Mouse (Mus musculus): ENCODE results near the gene Adra2b. TPM values are rescaled to one million over a fixed set of nuclear protein-coding genes. Genes with fewer than 3 reads are reported as not detected.
A peak's percentile ranks its signal among the peaks of the same experiment; 100 is the strongest.

Adra2b gene
- polyA plus RNA-seq, 1 experiment from 2014 or later, result 0.45 TPM

DNA sequence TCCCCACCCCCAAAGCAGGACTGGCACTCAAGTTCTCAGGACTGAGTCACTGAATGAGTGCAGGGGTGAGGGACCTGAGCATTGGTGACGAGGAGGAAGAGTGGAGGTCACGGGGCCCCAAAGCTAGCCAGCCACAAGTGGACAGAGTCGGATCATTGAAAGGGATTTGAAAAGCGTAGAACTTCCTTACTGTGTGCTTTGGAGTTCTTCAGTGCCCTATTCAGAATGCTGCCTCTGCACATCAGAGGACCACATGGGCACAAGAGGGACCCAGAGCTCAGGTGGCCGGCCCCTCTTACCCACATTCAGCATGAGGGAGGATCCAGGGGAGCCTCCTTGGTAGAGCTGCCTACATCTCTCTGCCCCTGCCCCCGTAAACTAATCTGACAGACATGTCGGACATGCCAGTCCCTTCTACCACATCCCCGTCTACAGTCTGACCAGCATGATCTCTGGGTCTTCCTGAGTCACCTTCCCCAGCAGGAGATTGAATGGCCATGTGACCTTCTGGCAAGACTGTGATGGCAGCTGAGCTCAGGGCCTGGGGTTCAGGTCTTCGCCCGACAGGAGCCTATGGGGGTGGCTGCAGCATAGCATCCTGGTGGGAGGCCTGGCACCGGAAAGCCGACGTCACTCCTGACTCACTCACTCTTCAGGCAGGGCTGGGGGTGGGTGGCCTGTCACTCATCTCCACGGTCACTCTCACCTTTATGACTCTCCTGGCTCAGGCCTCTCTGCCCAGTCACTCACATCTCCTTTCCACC is 30.0 kb upstream of the Adra2b start:
- ATAC-seq (ENCODE audit: low FRiP score, low read depth), result no peak

DNA sequence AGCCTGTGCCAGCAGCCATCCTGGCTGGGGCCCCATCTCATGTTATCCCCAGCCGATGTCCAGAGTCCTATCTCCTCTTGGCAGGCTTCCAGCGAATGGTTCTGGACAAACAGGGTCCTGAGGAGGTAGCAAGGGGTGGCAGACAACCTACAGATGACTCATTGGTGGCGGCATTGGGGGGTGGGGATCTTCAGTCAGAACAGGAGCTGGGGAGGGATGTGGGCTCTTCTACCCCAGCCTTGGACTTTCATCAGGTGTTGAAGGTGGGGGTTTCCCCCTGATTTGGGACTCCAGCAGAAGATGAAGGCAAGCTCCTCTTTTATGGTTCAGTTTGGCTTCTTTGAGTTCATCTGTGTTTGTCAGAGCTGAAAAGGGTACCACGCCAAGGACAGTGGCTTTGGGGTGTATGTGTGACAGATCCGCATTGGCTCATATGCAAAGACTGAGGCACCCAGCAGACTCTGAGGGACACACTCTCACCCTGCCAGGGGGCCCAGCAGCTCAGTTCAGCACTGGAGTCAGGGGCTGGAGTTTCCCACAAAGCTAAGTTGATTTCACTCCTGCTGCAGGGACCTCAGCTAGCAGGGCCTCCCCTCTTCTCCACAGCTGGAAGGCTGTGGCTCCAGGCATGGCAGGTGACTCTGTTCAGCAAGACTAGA is 28.9 kb upstream of the Adra2b start:
- H3K4me3 ChIP-seq, result no peak overlapping the region
- H3K4me2 ChIP-seq (replicated peaks), result no peak overlapping the region
- no peaks in the 10 kb centered on the region for H3K9me3 ChIP-seq
- H3K4me1 ChIP-seq, result peaks cover 10% of the 10 kb centered on the region
- 76% methylated on average over 5 of the region's 5 CpGs for WGBS
- H3K9ac ChIP-seq, result no peak overlapping the region
- H3K36me3 ChIP-seq, result no peaks in the 10 kb centered on the region
- ATAC-seq (ENCODE audit: low FRiP score, low read depth), result no peak
- H3K27me3 ChIP-seq, result peaks cover 38% of the 10 kb centered on the region
- H3K27ac ChIP-seq, result no peak overlapping the region

More for the DNA sequence above, 30.0 kb upstream of the Adra2b start:
- H3K4me2 ChIP-seq (replicated peaks), result no peak overlapping the region
- peaks cover 38% of the 10 kb centered on the region for H3K27me3 ChIP-seq
- H3K9ac ChIP-seq, result no peak overlapping the region
- no peak overlapping the region for H3K27ac ChIP-seq
- peaks cover 10% of the 10 kb centered on the region for H3K4me1 ChIP-seq
- no peaks in the 10 kb centered on the region for H3K36me3 ChIP-seq
- H3K9me3 ChIP-seq, result no peaks in the 10 kb centered on the region
- H3K4me3 ChIP-seq, result no peak overlapping the region
- WGBS, result 84% methylated on average over 14 of the region's 14 CpGs

DNA sequence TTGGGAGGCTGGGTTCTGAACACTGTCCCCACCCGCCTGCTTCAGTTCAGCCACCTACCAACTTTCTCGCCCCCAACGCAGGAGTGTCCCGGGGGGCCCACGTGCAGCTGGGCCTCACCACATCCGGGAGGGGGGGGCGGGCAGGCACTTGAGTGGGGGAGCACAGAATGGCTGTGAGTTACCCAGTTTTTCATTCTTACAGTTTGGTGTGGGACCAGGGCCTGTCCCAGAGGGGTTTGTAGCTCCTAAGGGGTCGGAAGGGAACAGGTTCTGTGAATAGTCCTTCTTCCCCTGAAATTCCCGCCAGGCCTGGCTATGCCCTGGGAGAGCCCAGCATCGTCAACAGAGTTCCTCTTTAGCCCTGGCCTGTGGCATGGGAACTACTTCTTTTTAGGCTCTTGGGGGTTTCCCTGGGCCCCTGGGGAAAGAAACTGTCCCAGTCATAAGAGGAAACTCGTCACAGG is 27.9 kb upstream of the Adra2b start:
- Histone ChIP-seq H3K27ac (no peak overlapping the region), H3K9ac (no peak overlapping the region), H3K4me1 (peaks cover 10% of the 10 kb centered on the region), H3K36me3 (no peaks in the 10 kb centered on the region), H3K4me3 (no peak overlapping the region), H3K4me2 (replicated peaks) (peak overlapping the region; percentile 95), H3K9me3 (no peaks in the 10 kb centered on the region), H3K27me3 (peaks cover 38% of the 10 kb centered on the region)
- 43% methylated on average over 11 of the region's 11 CpGs for WGBS
- ATAC-seq (ENCODE audit: low FRiP score, low read depth), result no peak

DNA sequence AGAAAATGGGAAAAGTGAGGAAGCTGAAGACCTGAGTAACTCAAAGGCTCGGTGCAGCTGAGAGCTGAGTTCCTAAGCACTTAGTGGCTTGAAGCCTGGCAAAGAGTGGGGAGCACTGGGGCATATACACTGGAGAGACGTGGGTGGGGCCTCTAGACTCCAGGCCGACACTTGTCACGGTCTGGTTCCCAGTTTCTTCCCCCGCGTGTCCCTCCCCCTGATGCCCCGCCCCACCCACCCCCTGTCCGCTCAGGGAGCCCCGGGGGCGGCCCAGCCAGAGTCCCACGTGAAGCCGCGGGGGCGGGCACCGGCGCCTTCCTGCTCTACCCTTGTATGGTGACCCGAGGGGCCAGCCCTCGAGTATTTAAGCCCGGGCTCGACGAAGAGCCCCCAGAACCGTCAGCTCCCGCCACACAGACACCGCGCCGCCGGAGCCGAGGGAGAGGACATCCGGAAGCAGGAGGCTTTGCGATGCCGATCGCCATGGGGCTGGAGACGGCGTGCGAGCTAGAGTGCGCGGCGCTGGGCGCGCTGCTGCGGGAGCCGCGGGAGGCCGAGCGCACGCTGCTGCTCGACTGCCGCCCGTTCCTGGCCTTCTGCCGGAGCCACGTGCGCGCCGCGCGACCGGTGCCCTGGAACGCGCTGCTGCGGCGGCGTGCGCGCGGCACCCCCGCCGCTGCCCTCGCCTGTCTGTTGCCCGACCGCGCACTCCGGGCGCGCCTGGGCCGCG is 27.1 kb upstream of the Adra2b start, which contains the start of gene Dusp2:
TSS of gene Dusp2 (plus strand) at position 393 of the 730 bp plus-strand sequence.
- WGBS, result 0% methylated on average over 50 of the region's 76 CpGs
- H3K36me3 ChIP-seq, result no peaks in the 10 kb centered on the region
- peak within 1 kb of the TSS; percentile 95 for H3K4me2 ChIP-seq (replicated peaks)
- peak within 1 kb of the TSS; percentile 69 for H3K9ac ChIP-seq
- H3K4me1 ChIP-seq, result peaks cover 10% of the 10 kb centered on the region
- H3K27ac ChIP-seq, result no peak within 1 kb of the TSS
- peaks cover 38% of the 10 kb centered on the region for H3K27me3 ChIP-seq
- peak; percentile 42 for ATAC-seq (ENCODE audit: low FRiP score, low read depth)
- peak within 1 kb of the TSS; percentile 59 for H3K4me3 ChIP-seq
- no peaks in the 10 kb centered on the region for H3K9me3 ChIP-seq

DNA sequence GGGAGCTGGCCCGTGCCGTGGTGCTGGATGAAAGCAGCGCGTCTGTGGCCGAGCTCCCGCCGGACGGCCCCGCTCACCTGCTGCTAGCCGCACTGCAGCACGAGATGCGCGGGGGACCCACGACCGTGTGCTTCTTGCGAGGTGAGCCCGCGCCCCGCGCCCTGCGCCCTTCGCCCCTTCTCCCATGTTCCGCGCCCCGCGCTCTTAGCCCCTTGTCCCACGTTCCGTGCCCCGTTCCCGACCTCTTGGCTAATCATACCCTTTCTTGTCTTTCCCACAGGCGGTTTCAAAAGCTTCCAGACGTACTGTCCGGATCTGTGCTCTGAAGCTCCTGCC is 26.5 kb upstream of the Adra2b start:
- H3K4me1 ChIP-seq, result peaks cover 10% of the 10 kb centered on the region
- peak overlapping the region; percentile 59 for H3K4me3 ChIP-seq
- peaks cover 38% of the 10 kb centered on the region for H3K27me3 ChIP-seq
- peak overlapping the region; percentile 95 for H3K4me2 ChIP-seq (replicated peaks)
- ATAC-seq (ENCODE audit: low FRiP score, low read depth), result peak; percentile 48
- no peaks in the 10 kb centered on the region for H3K9me3 ChIP-seq
- no peak overlapping the region for H3K27ac ChIP-seq
- peak overlapping the region; percentile 69 for H3K9ac ChIP-seq
- 6% methylated on average over 33 of the region's 33 CpGs for WGBS
- no peaks in the 10 kb centered on the region for H3K36me3 ChIP-seq

DNA sequence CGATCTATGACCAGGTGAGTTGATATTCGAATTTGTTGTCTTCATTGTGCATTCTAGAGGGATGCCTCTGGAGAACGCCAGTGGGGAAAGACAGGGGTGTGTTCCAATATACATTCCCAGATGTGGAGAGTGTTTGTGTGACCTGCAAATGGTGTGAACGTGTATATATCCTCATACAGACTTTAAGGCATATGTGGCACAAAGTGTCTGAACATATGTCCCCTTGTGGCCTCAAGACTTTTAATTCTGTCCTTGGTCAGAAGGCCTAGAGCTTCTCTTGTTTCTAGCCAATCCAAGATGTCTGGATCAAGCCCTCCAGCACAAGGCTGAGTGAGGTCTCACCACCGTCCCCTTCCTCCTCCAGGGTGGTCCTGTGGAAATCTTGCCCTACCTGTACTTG is 26.1 kb upstream of the Adra2b start:
- ATAC-seq (ENCODE audit: low FRiP score, low read depth), result no peak
- Histone ChIP-seq H3K4me2 (replicated peaks) (peak overlapping the region; percentile 95), H3K27ac (no peak overlapping the region), H3K4me3 (peak overlapping the region; percentile 59), H3K36me3 (no peaks in the 10 kb centered on the region), H3K9me3 (no peaks in the 10 kb centered on the region), H3K27me3 (peaks cover 38% of the 10 kb centered on the region), H3K4me1 (peaks cover 10% of the 10 kb centered on the region), H3K9ac (peak overlapping the region; percentile 69; the same call in 1 of the 2 replicates)
- WGBS, result 40% methylated on average over 5 of the region's 5 CpGs

DNA sequence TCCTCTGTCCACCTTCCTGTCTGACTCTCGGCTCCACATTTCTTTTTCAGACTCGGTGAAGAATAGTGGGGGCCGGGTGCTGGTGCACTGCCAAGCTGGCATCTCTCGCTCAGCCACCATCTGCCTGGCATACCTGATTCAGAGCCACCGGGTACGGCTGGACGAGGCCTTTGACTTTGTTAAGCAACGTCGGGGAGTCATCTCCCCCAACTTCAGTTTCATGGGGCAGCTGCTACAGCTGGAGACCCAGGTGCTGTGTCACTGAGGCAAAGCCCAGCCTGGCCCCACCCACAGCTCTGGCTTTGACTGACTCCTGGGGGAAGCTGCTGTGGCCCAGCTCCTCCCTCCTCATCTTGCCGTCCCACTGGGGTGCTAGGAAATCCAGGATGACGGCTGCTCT is 25.5 kb upstream of the Adra2b start:
- Histone ChIP-seq H3K4me1 (peaks cover 10% of the 10 kb centered on the region), H3K4me3 (peak overlapping the region; percentile 59), H3K36me3 (no peaks in the 10 kb centered on the region), H3K27ac (no peak overlapping the region), H3K9me3 (no peaks in the 10 kb centered on the region), H3K27me3 (peaks cover 38% of the 10 kb centered on the region), H3K4me2 (replicated peaks) (peak overlapping the region; percentile 95), H3K9ac (no peak overlapping the region)
- no peak for ATAC-seq (ENCODE audit: low FRiP score, low read depth)
- WGBS, result 65% methylated on average over 11 of the region's 11 CpGs

DNA sequence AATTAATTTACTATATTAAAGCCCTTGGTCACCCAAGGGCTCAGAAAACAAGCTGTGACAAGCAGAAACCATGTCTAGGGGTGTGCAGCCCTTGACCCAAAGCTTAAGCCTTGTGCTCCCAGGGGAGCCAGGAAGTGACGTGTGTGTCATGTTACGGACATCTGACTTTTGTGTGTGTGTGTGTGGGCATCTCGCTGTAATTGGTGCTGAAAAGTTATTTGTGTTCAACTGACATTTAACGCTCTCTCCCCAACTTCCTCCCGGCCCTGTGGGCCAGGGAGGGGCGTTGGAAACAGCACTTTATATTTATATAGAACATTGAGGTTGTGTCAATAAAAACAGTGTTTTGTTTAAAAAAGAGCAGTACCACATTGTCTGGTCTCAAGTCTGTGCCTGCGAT is 25.0 kb upstream of the Adra2b start:
- Histone ChIP-seq H3K4me2 (replicated peaks) (peak overlapping the region; percentile 95; the same call in 1 of the 2 replicates), H3K36me3 (no peaks in the 10 kb centered on the region), H3K27me3 (peaks cover 38% of the 10 kb centered on the region), H3K9ac (no peak overlapping the region), H3K4me1 (peaks cover 10% of the 10 kb centered on the region), H3K27ac (no peak overlapping the region), H3K9me3 (no peaks in the 10 kb centered on the region), H3K4me3 (no peak overlapping the region)
- ATAC-seq (ENCODE audit: low FRiP score, low read depth), result no peak
- WGBS, result 60% methylated on average over 7 of the region's 7 CpGs

DNA sequence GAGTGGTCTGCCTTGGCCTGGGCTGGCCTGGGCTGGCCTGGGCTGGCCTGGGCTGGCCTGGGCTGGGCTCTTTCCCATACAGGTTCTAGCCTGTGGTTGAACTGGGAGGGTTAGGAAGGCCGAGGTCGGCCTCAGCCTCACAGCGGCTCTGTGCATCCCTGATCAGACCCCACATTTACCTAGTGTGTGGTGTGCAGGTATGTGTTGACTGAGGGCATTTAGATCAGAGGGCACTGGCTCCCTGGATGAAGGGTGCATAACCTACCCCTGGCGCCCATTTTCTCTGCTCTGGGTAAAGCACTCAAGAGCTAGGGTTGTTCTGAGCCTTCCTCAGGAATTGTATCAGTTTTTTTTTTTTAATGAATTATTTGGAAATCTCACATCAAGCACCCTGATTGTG is 24.6 kb upstream of the Adra2b start, which contains the start of gene Astl:
TSS of gene Astl (plus strand) at position 224 of the 400 bp plus-strand sequence.
- Histone ChIP-seq H3K4me3 (no peak within 1 kb of the TSS), H3K27ac (no peak within 1 kb of the TSS), H3K9ac (no peak within 1 kb of the TSS), H3K27me3 (peaks cover 38% of the 10 kb centered on the region), H3K4me2 (replicated peaks) (peak within 1 kb of the TSS; percentile 95), H3K4me1 (peaks cover 10% of the 10 kb centered on the region), H3K36me3 (no peaks in the 10 kb centered on the region), H3K9me3 (no peaks in the 10 kb centered on the region)
- 84% methylated on average over 4 of the region's 4 CpGs for WGBS
- no peak for ATAC-seq (ENCODE audit: low FRiP score, low read depth)

DNA sequence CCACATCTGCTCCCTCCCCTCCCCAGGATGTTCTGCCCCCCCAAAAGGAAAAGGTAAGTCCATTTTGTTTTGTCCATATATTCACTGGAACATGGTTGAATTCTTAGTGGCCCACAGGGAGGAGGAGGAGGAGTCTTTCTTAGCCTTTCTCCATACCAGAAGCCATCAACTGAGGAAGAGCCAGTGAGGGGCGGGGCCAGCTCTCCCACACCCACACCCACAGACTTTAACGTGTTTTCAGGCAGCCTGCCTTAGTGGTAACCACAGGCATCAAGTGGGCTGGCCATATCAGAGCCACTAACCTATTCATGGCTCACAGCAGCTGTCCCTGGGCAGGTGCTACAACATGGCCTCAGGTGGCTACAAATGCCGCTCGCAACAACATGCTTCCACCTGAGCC is 24.2 kb upstream of the Adra2b start:
- Histone ChIP-seq H3K27ac (no peak overlapping the region), H3K4me2 (replicated peaks) (no peak overlapping the region), H3K9me3 (no peaks in the 10 kb centered on the region), H3K4me3 (no peak overlapping the region), H3K9ac (no peak overlapping the region), H3K4me1 (peaks cover 10% of the 10 kb centered on the region), H3K36me3 (no peaks in the 10 kb centered on the region), H3K27me3 (peaks cover 38% of the 10 kb centered on the region)
- WGBS, result 62% methylated on average over 4 of the region's 4 CpGs
- no peak for ATAC-seq (ENCODE audit: low FRiP score, low read depth)

DNA sequence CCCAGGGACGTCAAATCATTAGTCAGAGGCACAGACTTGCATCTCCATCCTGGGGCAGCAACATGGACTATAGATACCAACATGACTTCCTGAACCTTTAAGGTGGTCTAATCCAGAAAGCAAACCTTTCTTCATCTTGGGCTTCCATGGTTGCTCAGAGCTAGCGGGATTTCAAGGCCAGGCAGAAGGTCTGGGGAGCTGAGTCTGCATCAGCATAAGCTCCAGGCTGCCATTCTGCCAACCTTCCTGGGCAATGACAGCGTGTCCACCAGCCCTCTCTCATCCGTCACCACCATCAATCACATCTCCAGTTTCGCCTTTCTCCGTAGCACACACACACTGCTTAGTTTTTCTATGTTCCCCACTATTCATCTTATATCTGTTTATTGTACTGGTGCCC is 23.7 kb upstream of the Adra2b start:
- Histone ChIP-seq H3K36me3 (no peaks in the 10 kb centered on the region), H3K27ac (no peak overlapping the region), H3K9ac (no peak overlapping the region), H3K4me3 (no peak overlapping the region), H3K4me2 (replicated peaks) (no peak overlapping the region), H3K27me3 (peaks cover 37% of the 10 kb centered on the region), H3K4me1 (peaks cover 10% of the 10 kb centered on the region), H3K9me3 (no peaks in the 10 kb centered on the region)
- no peak for ATAC-seq (ENCODE audit: low FRiP score, low read depth)
- WGBS, result 72% methylated on average over 6 of the region's 6 CpGs

DNA sequence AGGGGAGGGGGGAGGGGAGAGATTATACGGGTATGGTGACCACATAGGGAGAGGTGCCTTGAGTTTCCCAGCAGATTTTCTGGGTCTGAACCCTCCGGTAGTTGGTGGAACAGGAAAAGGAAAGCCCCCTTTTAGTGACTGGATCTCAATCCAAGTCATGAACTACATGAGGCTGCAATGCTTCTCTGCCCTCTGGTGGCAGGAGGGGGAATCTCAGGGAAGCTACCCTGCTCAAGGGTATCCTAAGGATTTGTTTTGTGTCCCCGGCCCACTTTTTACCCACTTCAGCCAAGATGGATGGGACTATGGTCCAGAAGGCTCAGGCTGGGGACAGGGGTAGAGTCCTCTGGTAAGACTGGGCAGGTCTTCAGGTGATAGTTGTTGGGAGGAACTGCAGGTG is 21.8 kb upstream of the Adra2b start:
- H3K36me3 ChIP-seq, result no peaks in the 10 kb centered on the region
- H3K27me3 ChIP-seq, result peaks cover 18% of the 10 kb centered on the region
- no peak overlapping the region for H3K4me3 ChIP-seq
- H3K4me1 ChIP-seq, result peaks cover 6% of the 10 kb centered on the region; the same call in 1 of the 2 replicates
- no peaks in the 10 kb centered on the region for H3K9me3 ChIP-seq
- H3K4me2 ChIP-seq (replicated peaks), result no peak overlapping the region
- no peak overlapping the region for H3K27ac ChIP-seq
- WGBS, result 14% methylated on average over 3 of the region's 3 CpGs
- ATAC-seq (ENCODE audit: low FRiP score, low read depth), result no peak; the same call in 1 of the 2 replicates
- H3K9ac ChIP-seq, result no peak overlapping the region
